Comparison of ENCODE assay signal across 8 mouse cellular contexts in genomic region chr1:72869681-72870614, GRCm38 (mm10). TPM values are rescaled to one million over a fixed set of nuclear protein-coding genes. Genes with fewer than 3 reads are reported as not detected.
A peak's percentile ranks its signal among the peaks of the same experiment; 100 is the strongest.
DNase-seq lines count a peak whose midpoint lies in the region; ATAC-seq and TF ChIP-seq lines count a peak whose summit lies in the region.

No protein-coding gene starts in this region.

- H3K36me3 ChIP-seq in hindbrain, embryonic 12.5 days: no peaks in the 10 kb centered on the region

- H3K4me3 ChIP-seq in hindbrain, embryonic 12.5 days: peak overlapping the region; percentile 60
- peak overlapping the region; percentile 53 for H3K4me3 ChIP-seq in left cerebral cortex, adult 2 months

- H3K27ac ChIP-seq in hindbrain, embryonic 12.5 days: peak overlapping the region; percentile 74
- H3K27ac ChIP-seq in left cerebral cortex, adult 2 months: peak overlapping the region; percentile 91

- 6% methylated on average over 22 of the region's 22 CpGs for WGBS in hindbrain, embryonic 12.5 days

- peak overlapping the region; percentile 96 for H3K4me2 ChIP-seq in hindbrain, embryonic 12.5 days (replicated peaks)

- no peaks in the 10 kb centered on the region for H3K9me3 ChIP-seq in hindbrain, embryonic 12.5 days (replicated peaks)

- ATAC-seq in hindbrain, embryonic 12.5 days (ENCODE audit: low FRiP score): no peak

- H3K27me3 ChIP-seq in hindbrain, embryonic 12.5 days: peaks cover 11% of the 10 kb centered on the region

- TF ChIP-seq CTCF in left cerebral cortex, adult 2 months (IDR thresholded peaks at IDR 0.05): no peak; the same call in 1 of the 2 replicates

- peak; percentile 84 for DNase-seq in Muller cell, postnatal 12 days (ENCODE audit: inconsistent ontology term)
- peak; percentile 86 for DNase-seq in cerebellum, adult 9-11 months
- peak; percentile 68 to 70 for DNase-seq in frontal cortex, postnatal 36 days (ENCODE audit: low spot score in 2 of 2)
- DNase-seq in left cerebral cortex, adult 2 months (ENCODE audit: extremely low spot score in 1 of 2, low spot score in 2 of 2): peak; percentile 59 to 64
- DNase-seq in lung, postnatal 4 days: peak; percentile 80 to 82
- peak; percentile 52 for DNase-seq in right cerebral cortex, postnatal 14 days
- peak; percentile 92 for DNase-seq in yolk sac, embryonic 10.5 days (ENCODE audit: low spot score)

- peak overlapping the region; percentile 14; the same call in 1 of the 2 replicates for H3K9ac ChIP-seq in hindbrain, embryonic 12.5 days

- H3K4me1 ChIP-seq in hindbrain, embryonic 12.5 days: peaks cover 74% of the 10 kb centered on the region

- intact Hi-C loops in left cerebral cortex, adult 2 months (cut with DNase I): loop anchor here (10.0 kb wide), 1 partner anchor 515 kb away; no protein-coding TSS in a partner anchor

RNA-seq across cellular contexts. Expression of gene Igfbp5, which starts 4.7 kb away (rescaled TPM):
- 69.6 and 99.7 TPM in 2 replicates for polyA plus RNA-seq in hindbrain, embryonic 12.5 days (2016; fragmentation: Nextera tagmentation; extraction: Ambion mirVana)
- total RNA-seq in left cerebral cortex, adult 2 months (2021): 10 to 100 TPM; 42.7 to 51.6 TPM

RNA-seq across cellular contexts. Expression of gene Igfbp2, which starts 45.6 kb away (rescaled TPM):
- polyA plus RNA-seq in hindbrain, embryonic 12.5 days (2016; fragmentation: Nextera tagmentation; extraction: Ambion mirVana): 548 and 549 TPM in 2 replicates
- 10 to 100 TPM; 71.2 to 74.0 TPM for total RNA-seq in left cerebral cortex, adult 2 months (2021)
